Mouse (Mus musculus) liver, adult (tissue): ENCODE data around the gene Anxa11.
"Not testable (repeated sequence)": the region's sequence is repeated elsewhere in the genome, so short reads cannot be mapped to it uniquely, and the experiment has no call there.

Source experiments
- GATA4 ChIP-seq: IDR thresholded peaks from 2 replicates; pipeline ENCODE4 v1.6.1; 2014; ENCODE audit warnings: mild to moderate bottlenecking, low read length; ENCODE audit not compliant: insufficient replicate concordance

Anxa11 gene

DNA sequence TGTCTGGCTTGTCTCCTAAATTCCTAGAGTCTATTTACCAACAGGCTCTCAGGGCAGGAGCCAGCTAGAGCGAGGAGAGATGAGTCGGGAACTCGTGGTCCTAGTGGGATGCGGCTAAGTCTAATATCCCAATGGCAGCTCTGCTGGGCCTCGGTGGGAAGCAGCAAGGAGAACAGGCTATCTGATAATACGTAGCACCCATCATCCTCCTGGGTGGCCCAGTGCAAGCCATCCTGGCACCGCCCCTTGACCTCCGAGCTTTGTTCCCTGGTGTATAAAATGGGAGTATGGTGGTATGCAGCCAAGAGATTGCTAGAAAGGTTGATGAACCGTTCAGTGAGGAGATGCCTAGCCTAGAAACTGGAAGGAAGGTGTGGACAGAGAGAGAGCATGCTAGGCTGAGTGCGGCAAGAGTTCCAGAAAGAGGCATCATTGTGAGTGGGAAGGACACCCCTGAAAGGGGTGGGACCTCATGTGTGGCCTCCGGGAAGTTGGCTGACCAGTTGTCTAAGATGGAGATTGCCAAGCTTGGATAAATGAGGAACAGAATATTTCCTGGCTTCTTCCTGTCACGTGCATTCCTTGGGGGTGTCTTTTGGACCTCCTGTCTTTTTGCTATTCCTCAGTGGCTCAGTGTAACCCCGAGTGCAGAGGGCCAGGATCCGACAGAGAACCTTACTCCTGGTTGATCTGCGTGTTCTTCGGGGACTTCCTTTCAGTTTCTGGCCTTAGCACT lies 11.9 kb downstream of the Anxa11 start:
- no peak for TF ChIP-seq GATA4

DNA sequence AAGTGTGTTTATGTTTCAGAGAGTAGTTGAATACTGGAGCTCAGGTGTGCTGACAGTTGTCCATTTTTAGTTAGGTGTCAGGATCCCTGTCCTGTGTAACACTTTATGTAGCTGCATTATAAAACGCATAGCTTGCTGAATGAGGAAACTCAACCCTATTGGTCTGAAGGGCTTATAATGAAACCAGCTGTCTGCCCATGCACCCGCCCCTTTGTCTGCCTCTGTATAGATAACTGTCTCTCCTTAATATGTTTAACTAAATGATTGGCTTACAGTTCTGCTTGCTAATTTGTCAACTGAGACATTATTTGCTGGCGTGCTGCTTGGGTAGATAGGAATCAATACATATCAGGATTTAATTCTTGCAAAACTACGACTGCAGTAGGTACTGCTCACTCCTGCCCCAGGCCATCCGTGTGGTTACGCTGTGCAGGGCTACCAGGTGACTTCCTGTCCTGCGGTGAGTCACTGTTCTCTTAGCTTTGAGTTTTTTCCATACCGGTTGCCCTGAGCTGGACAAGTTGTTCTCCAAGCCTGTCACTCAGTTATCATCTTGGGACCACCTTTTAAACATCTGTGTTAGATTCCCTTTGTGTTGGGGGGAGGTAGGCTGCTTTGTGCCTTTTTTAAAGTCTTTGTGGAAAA lies 13.4 kb downstream of the Anxa11 start:
- no peak for TF ChIP-seq GATA4

GRCm38 (mm10) chr14:25857168-25857621 lies 15.2 kb downstream of the Anxa11 start:
- no peak for TF ChIP-seq GATA4

DNA sequence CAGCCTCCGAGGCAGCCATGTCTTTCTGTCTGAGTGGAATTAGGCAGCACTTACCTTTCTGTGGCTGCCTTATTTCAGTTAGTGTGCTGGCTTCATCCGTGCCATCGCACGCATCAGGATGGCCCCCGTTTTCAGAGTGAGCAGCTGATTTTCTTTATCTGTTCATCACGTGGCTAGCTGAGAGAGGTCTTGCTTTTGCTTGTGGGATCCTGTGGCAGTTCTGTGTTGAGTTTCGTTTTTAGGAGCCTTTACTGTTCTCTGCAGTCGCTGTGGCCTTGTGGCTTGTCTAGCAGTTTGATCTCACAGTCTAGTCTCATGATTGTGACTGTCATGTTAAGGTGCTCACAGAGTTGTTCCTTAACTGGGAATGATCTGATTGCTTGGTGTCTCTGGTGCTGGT lies 16.0 kb downstream of the Anxa11 start:
- TF ChIP-seq GATA4, result no peak

DNA sequence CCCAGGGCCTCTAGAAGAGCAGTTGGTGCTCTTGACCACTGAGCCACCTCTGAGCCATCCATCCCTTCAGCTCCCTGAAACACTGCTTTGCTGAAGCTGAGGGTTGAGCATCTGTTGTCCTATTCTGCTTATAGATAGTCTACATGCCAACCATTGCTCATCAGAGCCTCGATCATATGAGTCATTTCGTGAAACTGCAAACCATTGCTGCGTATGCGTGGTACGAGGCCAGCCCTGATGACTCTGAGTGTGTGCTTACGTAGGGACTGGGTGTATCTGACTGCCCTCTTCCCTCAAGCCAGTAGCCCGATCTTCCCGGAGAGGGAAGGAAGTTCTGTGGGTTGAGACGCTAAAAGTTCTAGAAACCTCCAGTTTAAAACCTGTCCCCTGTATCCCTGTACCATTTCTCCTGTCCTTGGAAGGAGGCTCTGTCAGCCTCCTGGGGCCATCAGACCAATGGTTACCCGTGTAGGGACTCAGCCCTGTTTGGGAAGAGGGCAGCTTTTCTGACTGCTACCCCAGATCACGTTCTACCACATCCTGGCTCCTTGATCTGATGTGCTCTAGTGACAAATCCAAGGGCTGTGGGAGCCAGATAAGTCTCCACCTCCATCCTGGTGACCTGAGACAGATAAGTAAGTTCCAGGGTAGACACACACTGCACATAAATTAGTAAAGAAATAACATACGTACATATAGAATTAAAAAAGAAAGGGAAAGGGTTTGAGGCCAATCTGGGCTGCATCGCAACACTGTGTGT lies 20.0 kb downstream of the Anxa11 start:
- TF ChIP-seq GATA4, result no peak

DNA sequence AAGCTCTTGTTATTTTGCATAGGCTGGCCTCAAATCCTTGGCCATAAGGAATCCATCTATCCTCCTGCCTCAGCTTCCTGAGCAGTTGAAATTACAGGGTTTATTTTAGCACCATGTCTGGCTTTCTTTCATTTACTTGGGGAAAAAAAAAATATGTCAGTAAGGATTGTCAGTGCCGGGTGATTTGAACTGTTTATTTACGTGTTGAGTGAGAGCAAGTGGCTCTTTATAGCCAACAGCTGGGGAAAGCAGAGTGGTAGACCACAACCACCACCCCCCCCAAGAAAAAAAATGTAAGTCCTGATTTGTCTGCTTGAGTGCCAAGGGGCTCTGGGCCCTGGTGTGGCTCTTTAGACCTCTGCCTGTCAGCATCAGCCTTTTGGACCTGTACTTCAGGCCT lies 21.8 kb downstream of the Anxa11 start:
- no peak for TF ChIP-seq GATA4

DNA sequence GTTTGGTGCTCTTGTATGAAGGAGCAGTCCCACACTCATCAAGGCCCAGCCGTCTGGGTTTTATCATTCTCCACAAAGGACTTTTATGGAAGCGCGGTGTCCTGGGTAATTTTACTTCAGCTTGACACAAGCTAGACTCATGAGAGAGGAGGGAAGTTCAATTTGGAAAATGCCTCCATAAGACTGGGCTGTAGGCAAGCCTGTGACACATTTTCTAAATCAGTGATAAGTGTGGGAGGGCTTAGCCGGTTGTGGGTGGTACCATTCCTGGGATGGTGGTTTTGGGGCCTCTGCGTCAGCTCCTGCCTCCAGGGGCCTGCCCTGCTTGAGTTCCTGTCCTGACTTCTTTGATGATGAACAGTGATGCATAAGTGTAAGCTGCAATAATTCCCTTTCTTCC lies 23.3 kb downstream of the Anxa11 start:
- no peak for TF ChIP-seq GATA4

DNA sequence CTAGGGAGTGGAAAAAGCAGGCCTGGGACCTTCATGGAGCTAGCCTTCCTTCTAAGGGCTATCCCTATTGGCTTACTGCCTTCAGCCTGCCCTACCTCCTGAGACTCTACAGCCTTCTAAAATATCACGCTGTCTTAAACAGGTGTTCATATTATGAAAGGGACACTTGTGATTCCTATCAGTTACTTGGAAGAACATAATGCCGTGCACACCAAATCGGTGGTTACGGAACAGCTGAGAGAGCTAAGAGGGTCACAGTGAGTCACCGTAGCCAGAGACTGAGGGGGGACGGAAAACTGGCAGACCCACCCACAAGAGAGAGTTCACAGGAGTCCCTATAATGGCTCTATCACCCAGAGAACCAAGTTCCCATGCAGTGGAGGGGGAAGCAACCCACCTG lies 24.4 kb downstream of the Anxa11 start:
- no peak for TF ChIP-seq GATA4

DNA sequence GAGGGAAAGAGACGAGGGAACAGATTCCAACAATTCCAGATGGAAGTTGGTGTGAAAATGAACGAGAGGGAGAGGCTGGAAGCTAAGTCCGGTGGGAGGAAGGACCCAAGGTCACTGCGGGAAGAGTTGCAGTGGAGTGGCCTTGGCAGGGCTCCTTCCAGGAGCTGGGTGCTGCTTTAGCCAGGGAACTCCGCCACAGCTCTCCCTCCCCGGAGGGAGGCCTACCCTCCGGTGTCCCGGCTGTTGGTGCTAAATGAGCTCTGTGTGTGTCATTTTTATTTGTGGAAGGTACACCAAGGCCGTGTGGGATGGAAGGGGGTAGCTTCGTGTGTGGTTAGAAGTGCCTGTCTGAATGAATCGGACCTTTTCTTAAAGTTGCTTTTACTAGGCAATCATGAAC lies 24.9 kb downstream of the Anxa11 start:
- TF ChIP-seq GATA4, result no peak

DNA sequence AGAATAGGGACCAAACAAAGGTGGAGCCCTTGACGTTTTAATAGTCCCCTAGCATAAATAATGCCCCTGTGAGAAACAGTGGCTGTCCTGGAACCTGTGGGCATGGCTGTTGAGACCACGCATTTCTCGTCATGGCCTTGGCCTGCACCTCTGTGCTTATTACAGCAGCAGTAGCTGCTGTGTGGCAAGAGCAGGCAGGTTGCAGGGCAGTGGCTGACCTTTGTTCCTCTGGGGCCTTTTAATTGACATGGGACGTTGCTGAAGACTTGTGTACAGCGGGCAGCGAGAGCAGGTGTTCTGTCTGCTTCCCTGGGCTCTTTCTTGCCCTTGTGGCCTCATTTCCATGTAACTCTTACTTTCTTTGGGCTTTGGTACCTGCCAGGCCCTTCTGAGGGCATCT lies 25.9 kb downstream of the Anxa11 start:
- TF ChIP-seq GATA4, result no peak

DNA sequence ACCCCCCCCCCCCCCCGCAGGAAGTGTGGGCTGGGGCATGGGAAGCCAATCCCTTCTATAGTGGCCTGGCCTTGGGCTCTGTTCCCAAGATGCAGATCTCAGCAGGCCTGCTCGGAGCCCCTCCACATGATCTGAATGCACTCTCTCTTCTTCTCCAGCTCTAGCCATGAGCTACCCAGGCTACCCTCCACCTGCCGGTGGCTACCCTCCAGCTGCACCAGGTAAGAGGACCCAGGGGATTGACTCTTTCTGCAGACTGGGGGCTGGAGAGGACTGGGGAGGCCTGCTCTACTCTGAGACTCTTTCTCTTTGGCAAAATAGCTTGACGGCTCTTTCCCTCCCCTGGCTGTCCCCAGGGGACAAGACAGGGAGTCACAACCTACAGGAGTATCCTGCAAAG lies 26.8 kb downstream of the Anxa11 start:
- no peak for TF ChIP-seq GATA4

GRCm38 (mm10) chr14:25869135-25869878 lies 27.4 kb downstream of the Anxa11 start:
- TF ChIP-seq GATA4, result no peak

- no peak for TF ChIP-seq GATA4
These were observed 30.8 kb downstream of the Anxa11 start for GRCm38 (mm10) chr14:25872461-25873415.

DNA sequence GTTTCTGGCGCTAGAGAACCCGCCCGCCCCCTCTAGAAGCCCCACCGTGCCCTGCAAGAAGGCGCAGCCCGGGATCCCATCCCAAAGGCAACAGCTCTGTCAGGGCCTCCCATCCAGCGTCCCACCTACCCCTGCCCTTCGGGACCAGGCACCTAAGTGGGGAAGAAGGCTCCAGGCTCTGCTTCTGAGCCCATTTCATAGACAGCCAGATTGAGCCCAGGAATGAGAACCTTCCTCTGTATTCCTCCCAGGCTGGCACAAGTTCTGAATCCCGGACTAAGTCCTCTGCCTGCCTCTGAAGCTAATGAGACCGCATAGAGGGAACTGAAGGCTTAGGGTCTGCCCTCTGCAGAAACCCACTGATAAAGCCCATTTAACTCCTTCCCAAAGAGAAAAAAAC lies 61.0 kb downstream of the Anxa11 start, which contains the start of gene Plac9a:
Plac9a (minus strand) TSS at position 101 of the 400 bp plus-strand sequence.
- not testable (repeated sequence) for TF ChIP-seq GATA4
